Mouse (Mus musculus) brain, embryonic 18.5 days (tissue): ENCODE data around the gene Abcg4.

ENCODE experiments used
- DNase-seq: peaks from one replicate; pipeline ENCODE4 v3.0.0-alpha.2; 2012; ENCODE audit warnings: low read depth, low spot score

Gene Abcg4

DNA sequence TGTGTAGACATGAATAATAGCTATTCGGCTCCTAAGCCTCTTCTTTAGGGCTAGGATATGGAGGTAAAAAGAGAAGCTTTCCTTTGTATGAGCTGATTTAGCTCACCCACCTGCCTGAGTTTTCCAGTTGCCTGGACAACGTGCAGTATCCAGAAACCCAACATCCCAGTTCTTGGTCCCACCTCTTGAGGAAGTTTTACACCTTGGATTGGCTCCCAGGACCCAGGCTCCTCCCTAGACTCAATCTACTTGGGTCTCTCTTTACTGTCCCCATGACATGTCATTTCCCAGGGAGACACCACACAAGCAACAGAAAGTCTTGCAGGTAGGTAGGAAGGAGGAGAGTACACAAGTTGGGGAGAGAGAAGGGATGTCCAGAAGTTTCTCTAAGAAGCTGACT lies 48.0 kb downstream of the Abcg4 start, which contains the start of gene Ccdc153:
Ccdc153 (plus strand) TSS at position 278 of the 400 bp plus-strand sequence.
- DNase-seq = no peak

DNA sequence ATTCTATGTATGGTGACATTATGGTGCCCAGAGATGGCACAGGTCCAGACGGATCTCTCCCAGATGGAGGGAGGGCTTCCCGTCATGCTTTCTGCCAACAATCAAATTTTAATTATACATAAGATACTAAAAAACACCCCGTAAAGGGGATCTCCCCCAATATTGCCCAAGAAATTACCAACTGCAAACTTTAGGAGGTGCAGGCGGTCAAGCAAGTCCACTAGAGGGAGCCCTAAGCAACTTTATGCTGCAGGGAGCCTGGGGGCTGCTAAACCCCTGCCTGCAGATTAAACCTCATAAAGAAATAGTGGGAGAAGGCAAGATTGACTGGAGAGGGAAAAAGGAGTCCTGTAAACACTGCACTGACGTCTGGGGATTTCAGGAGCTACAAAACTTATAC lies 49.0 kb downstream of the Abcg4 start:
- DNase-seq = no peak

DNA sequence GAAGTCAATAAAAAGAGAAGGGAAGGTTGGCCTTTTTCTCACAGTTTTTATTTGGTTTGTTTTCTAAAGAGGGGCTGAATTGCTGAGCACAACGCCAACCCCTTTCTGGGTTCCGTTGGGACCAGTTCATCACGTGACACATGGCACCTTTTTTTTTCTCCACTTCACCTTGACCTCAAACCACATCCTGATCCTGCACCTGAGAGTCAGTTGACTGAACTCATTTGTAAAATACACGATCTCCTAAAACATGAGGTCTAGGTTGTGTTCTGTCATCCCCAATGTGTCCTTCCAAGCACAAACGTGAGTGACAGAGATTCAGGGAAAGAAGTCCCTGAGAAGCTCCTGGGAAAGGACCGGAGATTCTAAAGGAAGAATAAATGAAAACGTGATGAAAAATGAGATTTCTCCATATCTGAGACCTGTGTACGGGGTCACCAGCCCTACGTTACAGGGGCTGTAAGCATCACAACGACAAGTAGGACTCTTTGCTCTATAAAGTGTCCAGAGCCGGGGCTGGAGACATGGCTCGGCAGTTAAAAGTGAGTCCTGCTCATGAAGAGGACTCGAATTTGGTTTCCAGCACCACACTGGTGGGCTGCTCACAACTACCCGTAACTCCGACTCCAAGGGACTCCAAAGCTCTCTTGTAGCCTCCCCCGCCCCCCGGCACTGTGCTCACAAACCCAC lies 49.8 kb downstream of the Abcg4 start:
- no peak for DNase-seq

DNA sequence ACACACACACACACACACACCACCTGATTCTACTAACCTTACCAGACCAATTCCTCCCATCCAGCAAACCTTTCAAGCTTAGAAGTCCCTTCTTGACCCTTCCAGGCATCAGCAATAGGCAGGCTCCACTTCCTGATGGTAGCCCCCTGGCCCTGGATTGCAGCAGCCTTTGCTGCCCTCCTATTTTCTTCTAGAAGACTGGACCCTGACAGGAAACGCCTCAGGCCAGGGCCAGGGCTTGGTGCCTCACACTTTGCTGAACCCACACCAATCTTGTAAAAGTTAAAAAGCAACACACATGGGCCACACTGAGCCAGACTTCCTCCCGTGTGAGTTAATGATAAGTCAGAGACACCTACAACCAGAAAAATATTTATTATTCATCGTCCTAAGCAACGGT lies 51.3 kb downstream of the Abcg4 start:
- DNase-seq = no peak

DNA sequence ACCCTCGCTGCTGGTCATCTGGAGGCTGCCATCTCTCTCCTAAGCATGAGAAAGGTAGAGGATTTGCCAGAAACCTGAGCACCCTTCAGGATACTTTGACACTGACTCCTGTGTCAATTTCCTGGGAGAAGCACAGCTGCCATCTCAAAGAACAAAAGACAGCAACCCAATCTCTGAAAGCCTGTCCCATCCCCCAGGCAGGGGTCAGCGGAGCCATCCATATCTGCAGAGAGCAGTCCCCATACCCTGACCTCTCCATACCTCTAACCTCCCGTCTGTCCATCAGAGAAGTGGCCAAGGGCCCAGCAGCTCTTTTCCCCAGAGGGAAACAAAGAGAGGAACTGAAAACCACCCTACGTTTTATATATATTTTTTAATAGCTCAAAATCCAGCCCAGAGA lies 51.8 kb downstream of the Abcg4 start:
- no peak for DNase-seq

DNA sequence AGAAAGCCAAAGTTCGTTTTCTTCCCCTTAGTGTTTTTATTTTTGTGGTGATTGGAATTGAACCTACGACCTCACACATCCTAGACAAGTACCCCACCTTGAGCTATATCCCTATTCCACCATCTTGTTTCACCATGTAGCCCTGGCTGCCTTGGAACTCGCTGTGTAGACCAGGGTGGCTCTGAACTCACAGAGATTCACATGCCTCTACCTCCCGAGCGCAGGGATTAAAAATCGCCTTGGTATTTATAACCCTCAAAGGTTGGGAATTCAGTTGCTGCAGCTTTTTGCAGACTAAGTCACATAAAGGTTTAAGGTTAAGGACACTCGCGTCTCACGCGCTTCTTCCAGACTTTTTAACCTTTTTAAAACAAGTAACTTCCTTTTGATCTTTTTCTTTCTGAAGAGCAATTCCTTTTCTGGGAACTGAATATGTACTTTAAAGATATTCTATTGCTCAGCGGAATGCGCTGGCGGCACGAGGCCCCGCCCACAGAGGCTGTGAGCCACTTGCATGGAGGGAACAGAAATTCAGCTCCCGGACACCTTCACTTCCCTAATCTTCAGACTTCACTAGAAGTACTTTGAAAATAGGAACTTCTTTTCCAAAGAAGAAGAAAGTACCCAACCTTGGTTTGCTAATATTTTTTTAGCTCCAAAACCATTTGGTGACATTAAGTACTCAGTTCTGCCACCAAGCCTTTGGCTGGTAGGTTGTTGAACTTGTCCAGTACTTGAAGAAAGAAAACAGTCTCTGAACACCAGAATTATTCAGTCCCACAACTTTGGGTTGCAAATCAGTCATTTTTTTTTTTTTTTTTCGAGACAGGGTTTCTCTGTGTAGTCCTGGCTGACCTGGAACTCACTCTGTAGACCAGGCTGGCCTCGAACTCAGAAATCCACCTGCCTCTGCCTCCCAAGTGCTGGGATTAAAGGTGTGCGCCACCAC lies 53.7 kb downstream of the Abcg4 start:
- DNase-seq = no peak

GRCm38 (mm10) chr9:44233802-44234478 lies 54.5 kb downstream of the Abcg4 start, which contains the start of gene Cbl:
Gene Cbl, minus strand, starts transcription at chr9:44234049.
- peak; percentile 93 for DNase-seq

DNA sequence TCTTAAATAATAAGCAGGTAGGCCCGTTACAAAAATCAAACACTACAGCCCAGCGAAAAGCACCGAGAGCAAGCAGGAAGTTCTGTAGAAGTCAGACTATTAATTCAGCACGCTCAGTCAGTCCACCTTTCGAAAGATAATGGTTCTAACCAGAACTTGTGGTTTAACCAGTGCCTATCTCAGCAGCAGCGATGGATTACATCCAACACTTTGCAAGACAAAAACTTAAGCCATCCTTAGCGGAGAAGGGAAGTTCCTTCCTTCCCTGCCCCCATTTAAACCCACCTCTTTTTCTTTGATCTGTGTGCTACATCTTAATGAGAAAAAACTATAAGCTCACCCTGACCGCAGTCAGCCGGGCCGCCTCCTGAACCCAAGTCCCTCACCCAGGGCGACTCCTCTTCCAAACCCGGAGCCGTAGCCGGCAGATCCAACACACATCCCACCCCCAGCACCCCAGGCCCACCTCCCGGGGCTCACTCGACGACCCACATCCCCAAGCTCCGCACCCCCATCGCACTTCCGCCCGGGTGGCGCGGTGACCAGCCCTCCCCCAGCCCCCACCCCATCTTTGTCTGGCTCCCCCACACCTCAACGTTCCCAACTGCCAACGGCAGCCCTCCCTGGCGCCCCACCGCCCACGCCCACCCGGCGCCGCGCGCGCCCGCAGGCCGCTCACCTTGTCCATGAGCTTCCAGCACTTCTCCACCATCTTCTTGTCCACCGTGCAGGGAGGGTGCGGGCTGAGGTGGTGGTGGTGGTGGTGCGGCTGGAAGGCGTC lies 55.2 kb downstream of the Abcg4 start:
- no peak for DNase-seq

GRCm38 (mm10) chr9:44231609-44232008 lies 56.8 kb downstream of the Abcg4 start:
- DNase-seq = no peak

- no peak for DNase-seq
Measured at GRCm38 (mm10) chr9:44225993-44226392, 62.4 kb downstream of the Abcg4 start.
